Mouse (Mus musculus) stomach, embryonic 14.5 days (tissue): Measurements from ENCODE around the gene Trio. TPM values are rescaled to one million over a fixed set of nuclear protein-coding genes. Genes with fewer than 3 reads are reported as not detected.

Experiments
- ATAC-seq: fragments of 200-750 bp; cut with Nextera tagmentation; 2 replicates; pipeline ENCODE4 v1.8.0; 2017; ENCODE audit warnings: low read depth, moderate TSS enrichment; ENCODE audit not compliant: insufficient number of reproducible peaks, insufficient read depth, low FRiP score
- H3K27ac ChIP-seq: fragments of 300-500 bp; sonication (generic); 2 replicates; pipeline ENCODE4 v1.5.1; 2014; ENCODE audit warnings: mild to moderate bottlenecking, low read length, moderate library complexity, mixed read lengths
- H3K27me3 ChIP-seq: fragments of 300-500 bp; sonication (generic); 2 replicates; pipeline ENCODE4 v1.6.1; 2014; ENCODE audit warnings: low read length, control low read depth, mixed read lengths; ENCODE audit not compliant: control insufficient read depth, insufficient read depth
- H3K36me3 ChIP-seq: fragments of 300-500 bp; sonication (generic); 2 replicates; pipeline ENCODE4 v1.6.1; 2014; ENCODE audit warnings: mild to moderate bottlenecking, control low read depth, low read length, moderate library complexity, mixed read lengths; ENCODE audit not compliant: control insufficient read depth, insufficient read depth
- H3K4me1 ChIP-seq: fragments of 300-500 bp; sonication (generic); 2 replicates; pipeline ENCODE4 v1.6.1; 2014; ENCODE audit warnings: low read length, control low read depth, mixed read lengths; ENCODE audit not compliant: control insufficient read depth, insufficient read depth
- H3K4me2 ChIP-seq: fragments of 300-500 bp; sonication (generic); replicated peaks from 2 replicates; pipeline ENCODE4 v1.6.1; 2014; ENCODE audit warnings: low read depth, low read length, control low read depth
- H3K4me3 ChIP-seq: fragments of 300-500 bp; sonication (generic); 2 replicates; pipeline ENCODE4 v1.5.1; 2014; ENCODE audit warnings: low read depth, low read length, control low read depth
- H3K9ac ChIP-seq: fragments of 300-500 bp; sonication (generic); replicated peaks from 2 replicates; pipeline ENCODE4 v1.6.1; 2014; ENCODE audit warnings: low read depth, mild to moderate bottlenecking, control low read depth, low read length, moderate library complexity, mixed read lengths
- H3K9me3 ChIP-seq: fragments of 300-500 bp; sonication (generic); 2 replicates; pipeline ENCODE4 v1.6.1; 2016; ENCODE audit warnings: low read depth, low read length, control low read depth; ENCODE audit not compliant: control insufficient read depth
- WGBS: fragments of 180-500 bp; shearing (Covaris S2); extraction: QIAGEN DNeasy Blood & Tissue Kit; methylation state at CpG from one replicate; pipeline ENCODE4 v1.1.7; 2014; 5-methylcytosine and 5-hydroxymethylcytosine counted together
- polyA plus RNA-seq: library from polyadenylated mRNA; unstranded; fragments of >200 nt; fragmentation: Nextera tagmentation; extraction: Ambion mirVana; gene quantifications from 2 replicates; pipeline ENCODE4 v1.2.1, GENCODE M21; 2014

Trio gene
- polyA plus RNA-seq, 1 experiment from 2014 or later: 54.2 TPM

DNA sequence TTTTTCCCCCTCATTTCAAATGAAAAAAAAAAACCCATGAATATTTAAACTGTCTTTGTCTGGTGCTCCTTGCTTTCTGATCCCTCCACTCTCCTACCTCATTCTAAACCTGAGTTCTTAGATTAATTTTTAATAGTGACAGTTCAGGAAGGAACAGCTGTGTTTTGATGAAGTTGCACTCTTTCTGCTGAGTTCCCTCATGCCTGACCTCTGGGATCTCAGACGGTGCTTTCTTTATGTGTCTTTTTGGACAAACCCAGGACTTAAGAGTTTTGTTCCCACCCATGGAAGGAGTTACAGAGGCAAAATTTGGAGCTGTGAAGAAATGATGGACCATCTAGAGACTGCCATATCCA, 39.1 kb upstream of the Trio start:
- H3K4me1 ChIP-seq: no peaks in the 10 kb centered on the region
- no peak overlapping the region for H3K4me2 ChIP-seq
- no peaks in the 10 kb centered on the region for H3K36me3 ChIP-seq
- H3K4me3 ChIP-seq: no peak overlapping the region
- no peaks in the 10 kb centered on the region for H3K27me3 ChIP-seq
- WGBS: 36% methylated on average over 1 of the region's 1 CpGs
- no peak for ATAC-seq
- no peak overlapping the region for H3K27ac ChIP-seq
- no peaks in the 10 kb centered on the region for H3K9me3 ChIP-seq
- H3K9ac ChIP-seq: no peak overlapping the region

DNA sequence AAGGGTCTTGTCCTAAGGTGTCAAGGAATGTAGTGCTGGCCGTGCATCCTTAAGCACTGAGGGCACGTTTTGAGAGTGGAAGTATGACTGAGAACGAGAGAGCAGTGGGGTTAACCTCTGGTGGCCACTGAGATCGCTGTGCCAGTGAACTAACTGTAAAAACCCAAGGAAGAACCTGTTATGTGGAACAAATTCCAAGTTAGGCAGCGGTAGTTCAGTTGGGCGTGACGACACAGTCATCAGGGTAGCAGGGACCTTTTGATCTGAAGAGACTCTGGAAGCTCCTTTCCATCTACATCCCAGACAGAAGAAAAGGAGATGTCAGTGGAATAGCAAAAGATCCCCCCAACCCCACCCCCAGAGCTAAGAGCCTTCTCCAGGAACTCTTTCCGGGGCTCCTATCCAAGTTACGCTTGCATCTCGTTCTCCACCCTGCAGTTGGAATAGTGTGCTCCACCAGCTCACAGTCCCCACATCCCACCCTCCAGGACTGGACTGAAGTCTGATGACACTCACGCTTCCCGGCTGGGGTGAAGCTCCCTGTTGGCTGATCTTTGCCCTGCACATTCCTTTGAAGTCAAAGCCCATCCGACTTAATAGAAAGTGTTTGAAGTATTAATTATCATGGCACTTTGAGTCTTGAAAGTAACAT, 38.6 kb upstream of the Trio start:
- no peaks in the 10 kb centered on the region for H3K27me3 ChIP-seq
- no peak overlapping the region for H3K4me3 ChIP-seq
- 70% methylated on average over 13 of the region's 13 CpGs for WGBS
- ATAC-seq: no peak
- H3K9me3 ChIP-seq: no peaks in the 10 kb centered on the region
- no peaks in the 10 kb centered on the region for H3K4me1 ChIP-seq
- no peaks in the 10 kb centered on the region for H3K36me3 ChIP-seq
- no peak overlapping the region for H3K9ac ChIP-seq
- H3K27ac ChIP-seq: no peak overlapping the region
- H3K4me2 ChIP-seq: no peak overlapping the region

DNA sequence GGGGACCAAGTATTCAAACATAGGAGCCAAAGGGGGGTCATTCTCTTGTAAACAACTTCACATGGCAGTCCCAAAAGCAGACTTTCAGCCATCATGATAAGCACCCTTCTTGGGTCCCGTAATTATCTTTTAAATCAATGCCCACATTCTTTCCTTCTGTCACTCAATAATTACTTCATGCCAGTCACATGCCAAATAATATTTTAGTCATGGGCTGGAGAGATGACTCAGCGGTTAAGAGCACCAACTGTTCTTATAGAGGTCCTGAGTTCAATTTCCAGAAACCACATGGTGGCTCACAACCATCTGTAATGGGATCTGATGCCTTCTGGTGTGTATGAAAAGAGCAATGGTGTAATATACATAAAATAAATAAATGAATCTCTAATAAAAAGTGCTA, 37.8 kb upstream of the Trio start:
- no peaks in the 10 kb centered on the region for H3K9me3 ChIP-seq
- H3K27me3 ChIP-seq: no peaks in the 10 kb centered on the region
- H3K27ac ChIP-seq: no peak overlapping the region
- no peak for ATAC-seq
- 94% methylated on average over 2 of the region's 2 CpGs for WGBS
- H3K4me2 ChIP-seq: no peak overlapping the region
- no peak overlapping the region for H3K4me3 ChIP-seq
- H3K9ac ChIP-seq: no peak overlapping the region
- H3K4me1 ChIP-seq: no peaks in the 10 kb centered on the region
- no peaks in the 10 kb centered on the region for H3K36me3 ChIP-seq

DNA sequence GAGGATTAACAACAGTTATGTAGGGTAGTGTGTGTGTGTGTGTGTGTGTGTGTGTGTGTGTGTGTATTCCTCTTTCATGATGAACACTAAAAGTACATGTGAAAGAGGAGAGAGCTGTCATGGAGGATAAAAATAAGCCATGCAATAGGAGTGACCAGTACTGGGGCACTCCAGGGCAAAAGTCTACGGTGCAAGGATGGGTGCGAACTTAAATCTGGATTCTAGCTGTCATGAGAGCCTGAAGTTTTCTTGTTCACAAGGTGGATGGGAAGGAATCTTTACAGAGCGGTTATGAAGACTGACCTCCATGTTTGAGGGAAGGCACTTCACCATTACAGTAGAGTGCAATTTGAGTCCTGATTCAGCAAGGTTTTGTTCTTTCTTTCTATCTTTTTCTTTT, 36.4 kb upstream of the Trio start:
- H3K27ac ChIP-seq: no peak overlapping the region
- 90% methylated on average over 3 of the region's 3 CpGs for WGBS

DNA sequence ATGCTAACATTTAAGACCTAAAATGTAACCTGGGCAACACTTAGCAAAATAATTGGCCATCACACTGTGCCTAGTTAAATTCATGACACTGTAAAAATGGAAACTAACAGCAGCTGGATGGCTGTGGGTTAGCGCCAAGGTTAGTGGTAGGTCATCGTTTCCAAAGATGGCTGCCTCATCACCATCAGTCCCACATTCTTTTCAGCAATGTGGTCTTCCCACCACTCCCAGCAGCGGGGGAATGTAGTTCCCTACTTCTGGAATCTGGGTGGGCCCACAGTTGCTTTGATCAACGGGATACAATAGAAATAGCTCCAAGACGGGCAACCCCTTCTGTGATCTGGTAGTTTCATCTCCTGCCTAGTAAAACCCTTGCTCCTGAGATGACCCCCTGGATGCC, 35.3 kb upstream of the Trio start:
- H3K27ac ChIP-seq: no peak overlapping the region
- no peak overlapping the region for H3K4me2 ChIP-seq
- H3K9me3 ChIP-seq: no peaks in the 10 kb centered on the region
- no peak for ATAC-seq
- no peak overlapping the region for H3K9ac ChIP-seq
- H3K4me3 ChIP-seq: no peak overlapping the region
- WGBS: 84% methylated on average over 5 of the region's 5 CpGs
- no peaks in the 10 kb centered on the region for H3K4me1 ChIP-seq
- no peaks in the 10 kb centered on the region for H3K27me3 ChIP-seq
- H3K36me3 ChIP-seq: no peaks in the 10 kb centered on the region

More for the DNA sequence above, 36.4 kb upstream of the Trio start:
- Histone ChIP-seq H3K4me1 (no peaks in the 10 kb centered on the region), H3K9ac (no peak overlapping the region), H3K9me3 (no peaks in the 10 kb centered on the region), H3K4me2 (no peak overlapping the region), H3K27me3 (no peaks in the 10 kb centered on the region), H3K36me3 (no peaks in the 10 kb centered on the region), H3K4me3 (no peak overlapping the region)
- no peak for ATAC-seq

DNA sequence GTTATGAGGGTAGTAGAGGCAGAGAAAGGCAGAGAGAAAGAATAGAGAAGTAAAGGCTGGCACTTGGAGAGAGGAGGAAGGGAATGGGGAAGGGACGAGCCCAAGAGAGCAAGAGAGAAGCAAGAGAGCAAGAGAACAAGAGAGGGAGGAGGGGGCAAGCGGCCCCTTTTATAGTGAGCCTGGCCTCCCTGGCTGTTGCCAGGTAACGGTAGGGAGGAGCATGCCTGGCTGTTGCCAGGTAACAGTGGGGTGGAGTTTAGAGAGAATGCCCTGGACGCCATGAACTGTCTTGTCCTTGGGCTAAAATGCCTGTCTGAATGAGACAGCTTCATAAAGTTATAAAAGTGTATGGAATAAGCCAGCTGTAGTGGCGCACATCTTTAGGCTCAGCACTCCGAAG, 34.8 kb upstream of the Trio start:
- no peak overlapping the region for H3K9ac ChIP-seq
- no peaks in the 10 kb centered on the region for H3K27me3 ChIP-seq
- no peak overlapping the region for H3K4me3 ChIP-seq
- ATAC-seq: no peak
- WGBS: 70% methylated on average over 6 of the region's 6 CpGs
- H3K9me3 ChIP-seq: no peaks in the 10 kb centered on the region
- no peak overlapping the region for H3K27ac ChIP-seq
- H3K4me2 ChIP-seq: no peak overlapping the region
- no peaks in the 10 kb centered on the region for H3K4me1 ChIP-seq
- no peaks in the 10 kb centered on the region for H3K36me3 ChIP-seq

DNA sequence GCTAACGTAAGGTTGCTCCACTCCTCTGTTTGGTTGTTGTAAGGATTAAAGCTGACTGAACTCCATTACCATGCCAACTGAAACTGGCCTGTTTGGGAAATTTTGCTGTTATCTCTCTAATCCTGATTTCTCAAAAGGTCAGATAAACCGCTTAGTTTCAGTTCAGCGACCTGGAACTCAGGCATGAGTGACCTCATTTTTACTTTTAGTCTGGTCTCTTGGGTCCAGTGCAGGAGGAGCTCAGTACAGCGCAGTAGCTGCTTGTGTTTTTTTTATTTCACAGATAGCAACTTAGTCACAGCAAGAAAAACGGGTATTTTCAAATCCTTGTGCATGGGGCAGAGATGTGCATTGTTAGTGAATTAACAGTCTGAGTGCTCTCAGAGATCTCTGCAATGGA, 31.9 kb upstream of the Trio start:
- 0 out of 2 replicates have a peak, but pooled peaks have one; percentile 33 for ATAC-seq
- no peaks in the 10 kb centered on the region for H3K36me3 ChIP-seq
- WGBS: 54% methylated on average over 5 of the region's 5 CpGs
- no peak overlapping the region for H3K27ac ChIP-seq
- no peaks in the 10 kb centered on the region for H3K27me3 ChIP-seq
- H3K4me2 ChIP-seq: no peak overlapping the region
- H3K4me3 ChIP-seq: no peak overlapping the region
- no peak overlapping the region for H3K9ac ChIP-seq
- no peaks in the 10 kb centered on the region for H3K4me1 ChIP-seq
- H3K9me3 ChIP-seq: no peaks in the 10 kb centered on the region

DNA sequence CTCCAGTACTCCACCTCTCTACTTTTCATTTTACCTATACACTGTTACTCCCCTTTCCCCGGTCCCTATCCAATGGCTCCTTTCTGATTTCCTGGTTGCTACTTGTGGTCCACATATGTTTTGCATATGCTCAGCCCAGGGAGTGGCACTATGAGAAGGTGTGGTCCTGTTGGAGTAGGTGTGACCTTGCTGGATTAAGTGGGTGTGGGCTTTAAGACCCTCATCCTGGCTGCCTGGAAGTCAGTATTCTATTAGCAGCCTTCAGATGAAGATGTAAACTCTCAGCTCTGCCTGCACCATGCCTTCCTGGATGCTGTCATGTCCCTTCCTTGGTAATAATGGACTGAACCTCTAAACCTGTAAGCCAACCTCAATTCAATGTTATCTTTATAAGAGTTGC, 29.1 kb upstream of the Trio start:
- WGBS: 85% methylated on average over 1 of the region's 1 CpGs
- H3K4me2 ChIP-seq: no peak overlapping the region
- H3K4me3 ChIP-seq: no peak overlapping the region
- ATAC-seq: no peak
- no peaks in the 10 kb centered on the region for H3K9me3 ChIP-seq
- H3K27ac ChIP-seq: no peak overlapping the region
- no peaks in the 10 kb centered on the region for H3K27me3 ChIP-seq
- no peaks in the 10 kb centered on the region for H3K36me3 ChIP-seq
- H3K9ac ChIP-seq: no peak overlapping the region
- H3K4me1 ChIP-seq: 0 out of 2 replicates have a peak, but pooled peaks cover 5% of the 10 kb centered on the region

DNA sequence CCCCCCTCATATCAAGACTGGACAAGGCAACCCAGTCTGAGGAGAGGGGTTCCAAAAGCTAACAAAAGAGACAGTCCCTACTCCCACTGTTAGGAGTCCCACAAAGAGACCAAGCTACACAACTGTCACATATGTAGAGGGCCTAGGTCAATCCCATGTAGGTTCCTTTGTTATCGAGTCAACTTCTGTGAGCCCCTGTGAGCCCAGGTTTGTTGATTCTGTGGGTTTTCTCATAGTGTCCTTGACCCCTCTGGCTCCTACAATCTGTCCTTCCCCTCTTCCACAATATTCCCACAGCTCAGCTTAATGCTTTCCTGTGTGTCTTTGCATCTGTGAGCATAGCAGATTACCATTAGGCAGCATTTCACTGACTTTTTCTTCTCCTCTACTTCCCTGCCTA, 28.5 kb upstream of the Trio start:
- Histone ChIP-seq H3K9me3 (no peaks in the 10 kb centered on the region), H3K27ac (no peak overlapping the region), H3K36me3 (no peaks in the 10 kb centered on the region), H3K4me3 (no peak overlapping the region), H3K4me2 (no peak overlapping the region), H3K9ac (no peak overlapping the region), H3K27me3 (no peaks in the 10 kb centered on the region), H3K4me1 (0 out of 2 replicates have a peak, but pooled peaks cover 5% of the 10 kb centered on the region)
- no peak for ATAC-seq
- WGBS: 40% methylated on average over 1 of the region's 1 CpGs
